Mouse (Mus musculus): ENCODE measurements around the gene Shc1. TPM values are rescaled to one million over a fixed set of nuclear protein-coding genes. Genes with fewer than 3 reads are reported as not detected.

Gene Shc1
- polyA plus RNA-seq, 1 experiment = 12.7 TPM

GRCm38 (mm10) chr3:89394006-89394893 is 24.0 kb upstream of the Shc1 start, which contains the start of gene Zbtb7b:
Gene Zbtb7b (minus strand): TSS chr3:89394776.
- Histone ChIP-seq H3K4me3 (replicated peaks) (peak within 1 kb of the TSS; percentile 68), H3K27me3 (ENCODE audit: control insufficient read depth) (peaks cover 63% of the 10 kb centered on the region), H3K9me3 (ENCODE audit: control insufficient read depth, low read length) (peaks cover 2% of the 10 kb centered on the region; the same call in 1 of the 2 replicates), H3K4me1 (ENCODE audit: control insufficient read depth) (peaks cover 58% of the 10 kb centered on the region), H3K36me3 (ENCODE audit: control insufficient read depth) (no peaks in the 10 kb centered on the region)
- TF ChIP-seq GATA1 (IDR thresholded peaks at IDR 0.05; ENCODE audit: low read length) (no peak), TAL1 (IDR thresholded peaks at IDR 0.05; ENCODE audit: low read length) (no peak)

- TF ChIP-seq GATA1 (IDR thresholded peaks at IDR 0.05; ENCODE audit: low read length) (no peak), TAL1 (IDR thresholded peaks at IDR 0.05; ENCODE audit: low read length) (no peak)
Observed at GRCm38 (mm10) chr3:89394894-89395256, 23.4 kb upstream of the Shc1 start.

GRCm38 (mm10) chr3:89395419-89395805 is 22.8 kb upstream of the Shc1 start:
- H3K9me3 ChIP-seq (ENCODE audit: control insufficient read depth, low read length) = peaks cover 2% of the 10 kb centered on the region; the same call in 1 of the 2 replicates
- H3K36me3 ChIP-seq (ENCODE audit: control insufficient read depth) = peaks cover 2% of the 10 kb centered on the region; the same call in 1 of the 2 replicates
- TF ChIP-seq GATA1 (IDR thresholded peaks at IDR 0.05; ENCODE audit: low read length) (no peak), TAL1 (IDR thresholded peaks at IDR 0.05; ENCODE audit: low read length) (no peak)
- peaks cover 54% of the 10 kb centered on the region for H3K4me1 ChIP-seq (ENCODE audit: control insufficient read depth)
- peaks cover 57% of the 10 kb centered on the region for H3K27me3 ChIP-seq (ENCODE audit: control insufficient read depth)
- H3K4me3 ChIP-seq (replicated peaks) = peak overlapping the region; percentile 68

More at GRCm38 (mm10) chr3:89394894-89395256, 23.4 kb upstream of the Shc1 start:
- Histone ChIP-seq H3K4me3 (replicated peaks) (peak overlapping the region; percentile 68), H3K36me3 (ENCODE audit: control insufficient read depth) (peaks cover 1% of the 10 kb centered on the region; the same call in 1 of the 2 replicates), H3K9me3 (ENCODE audit: control insufficient read depth, low read length) (peaks cover 2% of the 10 kb centered on the region; the same call in 1 of the 2 replicates), H3K27me3 (ENCODE audit: control insufficient read depth) (peaks cover 63% of the 10 kb centered on the region), H3K4me1 (ENCODE audit: control insufficient read depth) (peaks cover 58% of the 10 kb centered on the region)

- H3K4me1 ChIP-seq (ENCODE audit: control insufficient read depth) = peaks cover 50% of the 10 kb centered on the region
Observed at GRCm38 (mm10) chr3:89395806-89396653, 22.2 kb upstream of the Shc1 start.

GRCm38 (mm10) chr3:89396654-89397005 is 21.6 kb upstream of the Shc1 start:
- TF ChIP-seq GATA1 (IDR thresholded peaks at IDR 0.05; ENCODE audit: low read length) = no peak
- no peak for TF ChIP-seq TAL1 (IDR thresholded peaks at IDR 0.05; ENCODE audit: low read length)
- H3K9me3 ChIP-seq (ENCODE audit: control insufficient read depth, low read length) = peaks cover 2% of the 10 kb centered on the region; the same call in 1 of the 2 replicates
- H3K27me3 ChIP-seq (ENCODE audit: control insufficient read depth) = peaks cover 47% of the 10 kb centered on the region
- H3K36me3 ChIP-seq (ENCODE audit: control insufficient read depth) = peaks cover 5% of the 10 kb centered on the region
- H3K4me3 ChIP-seq (replicated peaks) = peak overlapping the region; percentile 68
- peaks cover 50% of the 10 kb centered on the region for H3K4me1 ChIP-seq (ENCODE audit: control insufficient read depth)

More at GRCm38 (mm10) chr3:89395806-89396653, 22.2 kb upstream of the Shc1 start:
- peaks cover 2% of the 10 kb centered on the region; the same call in 1 of the 2 replicates for H3K9me3 ChIP-seq (ENCODE audit: control insufficient read depth, low read length)
- peaks cover 53% of the 10 kb centered on the region for H3K27me3 ChIP-seq (ENCODE audit: control insufficient read depth)
- peak overlapping the region; percentile 68 for H3K4me3 ChIP-seq (replicated peaks)
- H3K36me3 ChIP-seq (ENCODE audit: control insufficient read depth) = peaks cover 2% of the 10 kb centered on the region; the same call in 1 of the 2 replicates
- TF ChIP-seq TAL1 (IDR thresholded peaks at IDR 0.05; ENCODE audit: low read length) (no peak), GATA1 (IDR thresholded peaks at IDR 0.05; ENCODE audit: low read length) (peak; percentile 57; the same call in 1 of the 2 replicates)

GRCm38 (mm10) chr3:89401329-89401728 is 16.9 kb upstream of the Shc1 start:
- no peaks in the 10 kb centered on the region for H3K9me3 ChIP-seq (ENCODE audit: control insufficient read depth, low read length)
- H3K27me3 ChIP-seq (ENCODE audit: control insufficient read depth) = peaks cover 2% of the 10 kb centered on the region
- peaks cover 6% of the 10 kb centered on the region for H3K4me1 ChIP-seq (ENCODE audit: control insufficient read depth)
- TF ChIP-seq GATA1 (IDR thresholded peaks at IDR 0.05; ENCODE audit: low read length) (no peak), TAL1 (IDR thresholded peaks at IDR 0.05; ENCODE audit: low read length) (no peak)
- no peak overlapping the region for H3K4me3 ChIP-seq (replicated peaks)
- H3K36me3 ChIP-seq (ENCODE audit: control insufficient read depth) = peaks cover 45% of the 10 kb centered on the region

GRCm38 (mm10) chr3:89402693-89403092 is 15.6 kb upstream of the Shc1 start, which contains the start of gene Lenep:
Gene Lenep (minus strand): TSS chr3:89402793.
- Histone ChIP-seq H3K4me1 (ENCODE audit: control insufficient read depth) (peaks cover 5% of the 10 kb centered on the region), H3K36me3 (ENCODE audit: control insufficient read depth) (peaks cover 55% of the 10 kb centered on the region), H3K27me3 (ENCODE audit: control insufficient read depth) (no peaks in the 10 kb centered on the region), H3K4me3 (replicated peaks) (no peak within 1 kb of the TSS), H3K9me3 (ENCODE audit: control insufficient read depth, low read length) (no peaks in the 10 kb centered on the region)
- TF ChIP-seq GATA1 (IDR thresholded peaks at IDR 0.05; ENCODE audit: low read length) = no peak
- no peak for TF ChIP-seq TAL1 (IDR thresholded peaks at IDR 0.05; ENCODE audit: low read length)

GRCm38 (mm10) chr3:89406887-89407286 is 11.4 kb upstream of the Shc1 start:
- no peaks in the 10 kb centered on the region for H3K27me3 ChIP-seq (ENCODE audit: control insufficient read depth)
- H3K4me1 ChIP-seq (ENCODE audit: control insufficient read depth) = peaks cover 26% of the 10 kb centered on the region
- no peaks in the 10 kb centered on the region for H3K9me3 ChIP-seq (ENCODE audit: control insufficient read depth, low read length)
- no peak overlapping the region for H3K4me3 ChIP-seq (replicated peaks)
- TF ChIP-seq TAL1 (IDR thresholded peaks at IDR 0.05; ENCODE audit: low read length) = no peak
- no peak for TF ChIP-seq GATA1 (IDR thresholded peaks at IDR 0.05; ENCODE audit: low read length)
- H3K36me3 ChIP-seq (ENCODE audit: control insufficient read depth) = peaks cover 61% of the 10 kb centered on the region
